Mouse (Mus musculus) CH12.LX (cell line): Measurements from ENCODE around the gene 4932438H23Rik. TPM values are rescaled to one million over a fixed set of nuclear protein-coding genes. Genes with fewer than 3 reads are reported as not detected.

Source experiments
- DNase-seq: peaks from one replicate; pipeline ENCODE4 v3.0.0-alpha.2; 2013; ENCODE audit errors: extremely low read depth
- H3K27ac ChIP-seq: 2 replicates; pipeline ENCODE4 v1.5.1; 2012; ENCODE audit warnings: low read depth, mild to moderate bottlenecking, control low read depth, moderate library complexity; ENCODE audit not compliant: insufficient read depth
- H3K27me3 ChIP-seq: replicated peaks from 2 replicates; pipeline ENCODE3; 2012; ENCODE audit warnings: inconsistent platforms
- H3K36me3 ChIP-seq, 2 experiments: replicated peaks in 1 of 2; 2 replicates each; pipeline versions ENCODE3 to v1.6.1; 2012; ENCODE audit warnings: inconsistent platforms in 1 of 2, low read length in 1 of 2, mild to moderate bottlenecking in 1 of 2, mixed read lengths in 1 of 2, moderate library complexity in 1 of 2; ENCODE audit not compliant: control insufficient read depth in 1 of 2, insufficient read depth in 1 of 2
- H3K4me1 ChIP-seq, 2 experiments: 2 replicates each; pipeline ENCODE4 v1.6.1; 2012; ENCODE audit warnings: inconsistent platforms in 1 of 2, moderate library complexity in 1 of 2; ENCODE audit not compliant: insufficient read depth in 2 of 2, control insufficient read depth in 1 of 2
- H3K4me2 ChIP-seq: 2 replicates; pipeline ENCODE4 v1.6.1; 2012; ENCODE audit warnings: low read depth, mild to moderate bottlenecking, control low read depth; ENCODE audit not compliant: poor library complexity, insufficient read depth, severe bottlenecking
- H3K4me3 ChIP-seq, 3 experiments: fragments of 150-350 bp in 1 of 3; sonication (generic) in 1 of 3; replicated peaks in 1 of 3; 2 replicates each; pipeline versions ENCODE3 to v1.5.1; 2011 to 2012; ENCODE audit warnings: low read depth in 2 of 3, low read length in 2 of 3, mild to moderate bottlenecking in 2 of 3, moderate library complexity in 2 of 3, control low read depth in 1 of 3, improper control_type of control experiment in 1 of 3, inconsistent platforms in 1 of 3, mixed read lengths in 1 of 3; ENCODE audit not compliant: poor library complexity in 1 of 3
- H3K79me2 ChIP-seq: replicated peaks from 2 replicates; pipeline ENCODE4 v1.6.1; 2012; ENCODE audit warnings: mild to moderate bottlenecking, moderate library complexity; ENCODE audit not compliant: control insufficient read depth, poor library complexity, insufficient read depth, severe bottlenecking; ENCODE audit errors: extremely low read depth
- H3K9ac ChIP-seq: 2 replicates; pipeline ENCODE4 v1.6.1; 2012; ENCODE audit warnings: low read depth, mild to moderate bottlenecking, control low read depth, moderate library complexity; ENCODE audit not compliant: insufficient read depth
- H3K9me3 ChIP-seq: replicated peaks from 2 replicates; pipeline ENCODE3; 2012; ENCODE audit warnings: low read length, inconsistent platforms, mixed read lengths
- BHLHE40 ChIP-seq: IDR thresholded peaks from 2 replicates; pipeline ENCODE4 v1.6.1; 2011; ENCODE audit warnings: mild to moderate bottlenecking, low read depth, low read length, improper control_type of control experiment
- CHD2 ChIP-seq: IDR thresholded peaks from 2 replicates; pipeline ENCODE4 v1.6.1; 2011; ENCODE audit warnings: low read length, improper control_type of control experiment
- CTCF ChIP-seq, 2 experiments: IDR thresholded peaks in 1 of 2; conservative IDR thresholded peaks in 1 of 2; 2 replicates each; pipeline ENCODE4 v1.5.1; 2011 to 2012; ENCODE audit warnings: low read depth in 2 of 2, low read length in 2 of 2, improper control_type of control experiment in 1 of 2, inconsistent platforms in 1 of 2, mild to moderate bottlenecking in 1 of 2, moderate library complexity in 1 of 2
- E2F4 ChIP-seq: IDR thresholded peaks from 2 replicates; pipeline ENCODE4 v1.6.1; 2011; ENCODE audit warnings: low read depth, low read length, improper control_type of control experiment; ENCODE audit not compliant: insufficient replicate concordance
- ETS1 ChIP-seq: conservative IDR thresholded peaks from 2 replicates; pipeline ENCODE4 v1.6.1; 2012; ENCODE audit warnings: low read depth, mild to moderate bottlenecking, inconsistent platforms, low read length, improper control_type of control experiment, moderate library complexity
- GABPA ChIP-seq: IDR thresholded peaks from 2 replicates; pipeline ENCODE4 v1.6.1; 2012; ENCODE audit warnings: low read depth, low read length, improper control_type of control experiment, inconsistent platforms; ENCODE audit not compliant: insufficient replicate concordance
- KAT2A ChIP-seq: IDR thresholded peaks from 2 replicates; pipeline ENCODE4 v1.6.1; 2012; ENCODE audit warnings: low read length, improper control_type of control experiment, inconsistent platforms; ENCODE audit not compliant: insufficient replicate concordance
- MAFK ChIP-seq: IDR thresholded peaks from 2 replicates; pipeline ENCODE4 v1.6.1; 2011; ENCODE audit warnings: low read length, improper control_type of control experiment; ENCODE audit not compliant: insufficient replicate concordance
- MEF2A ChIP-seq: IDR thresholded peaks from 2 replicates; pipeline ENCODE4 v1.6.1; 2014; ENCODE audit warnings: low read depth, mild to moderate bottlenecking, inconsistent platforms, low read length, improper control_type of control experiment, borderline replicate concordance
- RAD21 ChIP-seq: IDR thresholded peaks from 2 replicates; pipeline ENCODE4 v1.6.1; 2011; ENCODE audit warnings: low read depth, mild to moderate bottlenecking, low read length, improper control_type of control experiment, moderate library complexity
- RCOR1 ChIP-seq: conservative IDR thresholded peaks from 2 replicates; pipeline ENCODE4 v1.6.1; 2012; ENCODE audit warnings: low read depth, mild to moderate bottlenecking, inconsistent platforms, low read length, improper control_type of control experiment
- TBP ChIP-seq: conservative IDR thresholded peaks from 2 replicates; pipeline ENCODE4 v1.6.1; 2011; ENCODE audit warnings: low read depth, low read length, improper control_type of control experiment
- UBTF ChIP-seq: IDR thresholded peaks from 2 replicates; pipeline ENCODE4 v1.6.1; 2012; ENCODE audit warnings: low read depth, mild to moderate bottlenecking, inconsistent platforms, low read length, improper control_type of control experiment, moderate library complexity
- ZC3H11A ChIP-seq: IDR thresholded peaks from 2 replicates; pipeline ENCODE4 v1.6.1; 2012; ENCODE audit warnings: low read depth, mild to moderate bottlenecking, inconsistent platforms, low read length, improper control_type of control experiment
- dilution Hi-C: fragments of 300-500 bp; cut with MboI; formaldehyde crosslinking; loops from 2 replicates; pipeline ENCODE4 v1.14.3; 2020; ENCODE audit warnings: low sequenced_read_pairs; ENCODE audit not compliant: extremely low pct_unique_long_range_greater_than_20kb, extremely low pct_ligation_motif_present
- in situ Hi-C: fragments of 300-500 bp; cut with MboI; formaldehyde crosslinking; loops from 3 replicates; pipeline ENCODE4 v1.14.3; 2019; ENCODE audit warnings: low sequenced_read_pairs, low pct_ligation_motif_present, low pct_unique_long_range_greater_than_20kb, mixed read lengths
- polyA plus RNA-seq: library from polyadenylated mRNA; unstranded; fragments of >175 nt; gene quantifications from 2 replicates; pipeline ENCODE4 v1.2.1, GENCODE M21; 2012; ENCODE audit warnings: low read depth; ENCODE audit not compliant: insufficient read length
- total RNA-seq, 2 experiments: library from RNA; depleted of rRNA; stranded (reverse); fragments of 300-350 nt in 1 of 2; fragments of >200 nt in 1 of 2; gene quantifications; 2 replicates each; pipeline ENCODE4 v1.2.3; 2012 to 2014

The 4932438H23Rik gene
- total RNA-seq (2012; rRNA removed) (not detected in 2 replicates), total RNA-seq (2014; rRNA removed) (not detected in 2 replicates), polyA plus RNA-seq (not detected in 2 replicates)

GRCm38 (mm10) chr16:91095022-91095421 lies at the start of gene 4932438H23Rik:
Gene 4932438H23Rik (minus strand): TSS chr16:91095122.
- in situ Hi-C loops, result no loop called here

GRCm38 (mm10) chr16:91140991-91141630 lies 46.2 kb upstream of the 4932438H23Rik start:
- no peak overlapping the region for H3K4me3 ChIP-seq
- H3K4me1 ChIP-seq, result no peaks in the 10 kb centered on the region
- H3K79me2 ChIP-seq, result no peaks in the 10 kb centered on the region
- in situ Hi-C loops, result no loop called here
- no peak for TF ChIP-seq BHLHE40
- no peak for TF ChIP-seq E2F4
- TF ChIP-seq MAFK, result no peak
- no peak for TF ChIP-seq TBP
- TF ChIP-seq GABPA, result no peak
- TF ChIP-seq ETS1, result no peak
- TF ChIP-seq, all 38 proteins: peak for 0
- Histone ChIP-seq H3K4me2 (no peak overlapping the region), H3K36me3 (no peaks in the 10 kb centered on the region), H3K27ac (no peak overlapping the region), H3K9me3 (peaks cover 25% of the 10 kb centered on the region), H3K9ac (no peak overlapping the region), H3K27me3 (peaks cover 70% of the 10 kb centered on the region)
- dilution Hi-C loops, result no loop called here
- no peak for DNase-seq

More at GRCm38 (mm10) chr16:91095022-91095421, at the start of gene 4932438H23Rik:
- H3K4me2 ChIP-seq, result peak within 1 kb of the TSS; percentile 23; the same call in 1 of the 2 replicates
- H3K9me3 ChIP-seq, result no peaks in the 10 kb centered on the region
- no peak for TF ChIP-seq RCOR1
- TF ChIP-seq MEF2A, result no peak
- TF ChIP-seq ZC3H11A, result no peak
- TF ChIP-seq CHD2, result no peak
- TF ChIP-seq GABPA, result no peak
- no peak for TF ChIP-seq CTCF (conservative IDR thresholded peaks at IDR 0.05 in 1 of 2, IDR thresholded peaks at IDR 0.05 in 1 of 2; ENCODE audit: low read depth in 2 of 2, low read length in 2 of 2)
- H3K4me3 ChIP-seq, result no peak within 1 kb of the TSS
- no peaks in the 10 kb centered on the region for H3K4me1 ChIP-seq
- H3K27ac ChIP-seq, result no peak within 1 kb of the TSS
- peaks cover 52% of the 10 kb centered on the region for H3K27me3 ChIP-seq
- H3K79me2 ChIP-seq, result no peaks in the 10 kb centered on the region
- DNase-seq, result no peak
- no peak within 1 kb of the TSS for H3K9ac ChIP-seq
- H3K36me3 ChIP-seq, result no peaks in the 10 kb centered on the region
- dilution Hi-C loops, result no loop called here

GRCm38 (mm10) chr16:91140457-91140856 lies 45.5 kb upstream of the 4932438H23Rik start:
- dilution Hi-C loops, result no loop called here
- H3K79me2 ChIP-seq, result no peaks in the 10 kb centered on the region

More at GRCm38 (mm10) chr16:91140457-91140856, 45.5 kb upstream of the 4932438H23Rik start:
- no peaks in the 10 kb centered on the region for H3K36me3 ChIP-seq
- H3K4me3 ChIP-seq, result no peak overlapping the region
- H3K9ac ChIP-seq, result no peak overlapping the region
- no peaks in the 10 kb centered on the region for H3K4me1 ChIP-seq
- peaks cover 25% of the 10 kb centered on the region for H3K9me3 ChIP-seq
- no peak overlapping the region for H3K4me2 ChIP-seq
- no peak for TF ChIP-seq UBTF
- TF ChIP-seq KAT2A, result no peak
- no peak for TF ChIP-seq BHLHE40
- no peak for TF ChIP-seq RAD21
- in situ Hi-C loops, result no loop called here
- no peak for DNase-seq
- H3K27ac ChIP-seq, result no peak overlapping the region
- H3K27me3 ChIP-seq, result peaks cover 76% of the 10 kb centered on the region
